In genomic region chr11:35780336-35780735, GRCm38 (mm10) we compare ENCODE assay signal across 26 mouse cellular contexts. TPM values are rescaled to one million over a fixed set of nuclear protein-coding genes. Genes with fewer than 3 reads are reported as not detected.
DNase-seq lines count a peak whose midpoint lies in the region; ATAC-seq and TF ChIP-seq lines count a peak whose summit lies in the region.
"Had no signal": no experiment of that assay in that cellular context is flagged by ENCODE, and none has a peak within 500 bp of the region (broad histone marks: within the 10 kb centered on the region; RNA-seq: fewer than 3 reads in every experiment).

No protein-coding gene starts in this region.

- H3K4me1 ChIP-seq in midbrain, embryonic 10.5 days, result no peaks in the 10 kb centered on the region
- no peaks in the 10 kb centered on the region for H3K4me1 ChIP-seq in midbrain, embryonic 15.5 days
- H3K4me1 ChIP-seq: forebrain, embryonic 10.5 days; forebrain, embryonic 13.5 days; heart, embryonic 12.5 days; heart, embryonic 15.5 days had no signal

- H3K27me3 ChIP-seq in midbrain, embryonic 10.5 days (ENCODE audit: low read depth, poor library complexity, severe bottlenecking), result no peaks in the 10 kb centered on the region
- H3K27me3 ChIP-seq in midbrain, embryonic 15.5 days (replicated peaks), result no peaks in the 10 kb centered on the region
- H3K27me3 ChIP-seq: forebrain, embryonic 13.5 days; heart, embryonic 12.5 days; heart, embryonic 15.5 days had no signal

- H3K4me3 ChIP-seq in gastrocnemius, adult 2 months, result no peak overlapping the region
- H3K4me3 ChIP-seq in layer of hippocampus, adult 2 months, result no peak overlapping the region
- H3K4me3 ChIP-seq in midbrain, embryonic 10.5 days, result no peak overlapping the region
- no peak overlapping the region for H3K4me3 ChIP-seq in midbrain, embryonic 15.5 days
- H3K4me3 ChIP-seq: forebrain, embryonic 10.5 days; forebrain, embryonic 13.5 days; heart, embryonic 12.5 days; heart, embryonic 15.5 days had no signal

- TF ChIP-seq CTCF in gastrocnemius, adult 2 months (IDR thresholded peaks at IDR 0.05), result peak; percentile 39
- peak; percentile 68 for TF ChIP-seq CTCF in layer of hippocampus, adult 2 months (conservative IDR thresholded peaks at IDR 0.05)

- H3K9ac ChIP-seq in midbrain, embryonic 15.5 days, result no peak overlapping the region
- H3K9ac ChIP-seq: forebrain, embryonic 13.5 days; heart, embryonic 12.5 days; heart, embryonic 15.5 days; hindbrain, embryonic 14.5 days had no signal

- no peak for ATAC-seq in midbrain, embryonic 15.5 days (replicated peaks)
- ATAC-seq: activated CD4-positive, CD25-positive, alpha-beta regulatory T cell, adult 4 months; forebrain, embryonic 13.5 days; forebrain, embryonic 16.5 days; hindbrain, postnatal 0 days had no signal

- intact Hi-C loops in gastrocnemius, adult 2 months (cut with DNase I), result loop anchor here (5.0 kb wide), 1 partner anchor 37 kb away; no protein-coding TSS in a partner anchor

- peaks cover 7% of the 10 kb centered on the region; the same call in 1 of the 2 replicates for H3K9me3 ChIP-seq in midbrain, embryonic 10.5 days (replicated peaks)
- peaks cover 2% of the 10 kb centered on the region; the same call in 1 of the 2 replicates for H3K9me3 ChIP-seq in midbrain, embryonic 15.5 days
- H3K9me3 ChIP-seq: forebrain, embryonic 10.5 days; forebrain, embryonic 13.5 days; heart, embryonic 15.5 days had no signal

- H3K4me2 ChIP-seq in midbrain, embryonic 15.5 days, result no peak overlapping the region
- H3K4me2 ChIP-seq: forebrain, embryonic 13.5 days; heart, embryonic 12.5 days; heart, embryonic 15.5 days; hindbrain, embryonic 14.5 days had no signal

- DNase-seq in gastrocnemius, adult 2 months, result no peak
- no peak for DNase-seq in gastrocnemius, postnatal 4 days (ENCODE audit: low spot score in 2 of 2)
- no peak for DNase-seq in layer of hippocampus, adult 2 months (ENCODE audit: low spot score in 2 of 2)
- no peak for DNase-seq in layer of hippocampus, postnatal 10 days (ENCODE audit: low spot score in 2 of 2)
- DNase-seq in midbrain, embryonic 10.5 days (ENCODE audit: low spot score), result peak; percentile 3
- peak; percentile 56 for DNase-seq in adipocyte (ENCODE audit: low spot score)
- DNase-seq: adrenal gland, postnatal 10 days; adrenal gland, postnatal 36 days; cerebellum, adult 18-20 months; cerebellum, adult 9-10 months; cerebellum, postnatal 14 days; gastrocnemius, postnatal 14 days; heart, postnatal 14 days; heart, postnatal 4 days had no signal

- peaks cover 100% of the 10 kb centered on the region for H3K36me3 ChIP-seq in midbrain, embryonic 10.5 days
- peaks cover 62% of the 10 kb centered on the region for H3K36me3 ChIP-seq in midbrain, embryonic 15.5 days (replicated peaks)

- H3K27ac ChIP-seq in gastrocnemius, adult 2 months, result no peak overlapping the region
- H3K27ac ChIP-seq in layer of hippocampus, adult 2 months, result no peak overlapping the region
- no peak overlapping the region for H3K27ac ChIP-seq in midbrain, embryonic 10.5 days (replicated peaks)
- H3K27ac ChIP-seq in midbrain, embryonic 15.5 days, result no peak overlapping the region
- H3K27ac ChIP-seq: forebrain, embryonic 10.5 days; forebrain, embryonic 13.5 days; heart, embryonic 15.5 days; hindbrain, embryonic 14.5 days; hindbrain, postnatal 0 days had no signal

- WGBS in midbrain, embryonic 10.5 days, result 88% methylated on average over 3 of the region's 3 CpGs
- WGBS in midbrain, embryonic 15.5 days, result 91% methylated on average over 3 of the region's 3 CpGs

RNA-seq across cellular contexts. Expression of gene Pank3, which starts 11.1 kb away (rescaled TPM):
- total RNA-seq in gastrocnemius, adult 2 months (2021), result 10 to 100 TPM; 18.3 to 20.5 TPM
- total RNA-seq in gastrocnemius, postnatal 4 days (2021), result 10 to 100 TPM; 32.4 to 35.4 TPM
- total RNA-seq in layer of hippocampus, adult 2 months (2021), result 10 to 100 TPM; 35.6 to 38.0 TPM
- total RNA-seq in layer of hippocampus, postnatal 10 days (2021), result 10 to 100 TPM; 63.3 to 64.6 TPM
- 12.5 and 15.7 TPM in 2 replicates for polyA plus RNA-seq in midbrain, embryonic 10.5 days (2016; fragmentation: Nextera tagmentation; extraction: Ambion mirVana)
- 19.5 and 20.7 TPM in 2 replicates for polyA plus RNA-seq in midbrain, embryonic 15.5 days (2015; fragmentation: Nextera tagmentation; extraction: Ambion mirVana)

RNA-seq across cellular contexts. Expression of gene Fbll1, which starts 18.3 kb away (rescaled TPM):
- total RNA-seq in gastrocnemius, adult 2 months (2021), result not detected
- total RNA-seq in gastrocnemius, postnatal 4 days (2021), result not detected
- 10 to 100 TPM; 42.9 to 48.9 TPM for total RNA-seq in layer of hippocampus, adult 2 months (2021)
- total RNA-seq in layer of hippocampus, postnatal 10 days (2021), result 10 to 100 TPM; 51.2 to 54.3 TPM
- 0.44 and 0.92 TPM in 2 replicates for polyA plus RNA-seq in midbrain, embryonic 10.5 days (2016; fragmentation: Nextera tagmentation; extraction: Ambion mirVana)
- polyA plus RNA-seq in midbrain, embryonic 15.5 days (2015; fragmentation: Nextera tagmentation; extraction: Ambion mirVana), result 25.1 and 25.8 TPM in 2 replicates
- total RNA-seq: gastrocnemius, adult 18-20 months; gastrocnemius, postnatal 14 days; heart, adult 8-10 months; heart, postnatal 14 days; heart, postnatal 4 days had no signal
- polyA plus RNA-seq: activated CD4-positive, CD25-positive, alpha-beta regulatory T cell, adult 4 months; gonadal fat pad, adult 2 months; heart, embryonic 12.5 days; heart, embryonic 15.5 days had no signal

RNA-seq across cellular contexts. Expression of gene Rars, which starts 54.0 kb away (rescaled TPM):
- total RNA-seq in gastrocnemius, adult 2 months (2021), result 10 to 100 TPM; 40.7 to 43.1 TPM
- total RNA-seq in gastrocnemius, postnatal 4 days (2021), result 10 to 100 TPM; 54.2 to 57.1 TPM
- 10 to 100 TPM; 45.6 to 53.6 TPM for total RNA-seq in layer of hippocampus, adult 2 months (2021)
- 10 to 100 TPM; 51.2 to 55.9 TPM for total RNA-seq in layer of hippocampus, postnatal 10 days (2021)
- 105 and 118 TPM in 2 replicates for polyA plus RNA-seq in midbrain, embryonic 10.5 days (2016; fragmentation: Nextera tagmentation; extraction: Ambion mirVana)
- polyA plus RNA-seq in midbrain, embryonic 15.5 days (2015; fragmentation: Nextera tagmentation; extraction: Ambion mirVana), result 68.2 and 68.6 TPM in 2 replicates

Comparison
In these comparisons a context has a peak if more than half of its experiments do, and no peak if none do; other contexts are left out.
1. DNase-seq: peak in midbrain, embryonic 10.5 days (single experiment) and adipocyte (single experiment); none in gastrocnemius, adult 2 months (single experiment), gastrocnemius, postnatal 4 days (0 of 2), layer of hippocampus, adult 2 months (0 of 2) and layer of hippocampus, postnatal 10 days (0 of 2).
2. RNA of gene Fbll1, which starts 18.3 kb away (total RNA-seq): 51.2 to 54.3 TPM in layer of hippocampus, postnatal 10 days and 42.9 to 48.9 TPM in layer of hippocampus, adult 2 months; not detected in gastrocnemius, adult 2 months and not detected in gastrocnemius, postnatal 4 days; every median in the first group is over 10 times any median in the second.